Mouse (Mus musculus) thymus, postnatal 36 days (tissue): ENCODE measurements around the gene Phlda3.

ENCODE experiments used
- DNase-seq, 2 experiments: peaks; one replicate each; pipeline ENCODE4 v3.0.0; 2022; ENCODE audit warnings: mixed read lengths in 2 of 2

The Phlda3 gene

DNA sequence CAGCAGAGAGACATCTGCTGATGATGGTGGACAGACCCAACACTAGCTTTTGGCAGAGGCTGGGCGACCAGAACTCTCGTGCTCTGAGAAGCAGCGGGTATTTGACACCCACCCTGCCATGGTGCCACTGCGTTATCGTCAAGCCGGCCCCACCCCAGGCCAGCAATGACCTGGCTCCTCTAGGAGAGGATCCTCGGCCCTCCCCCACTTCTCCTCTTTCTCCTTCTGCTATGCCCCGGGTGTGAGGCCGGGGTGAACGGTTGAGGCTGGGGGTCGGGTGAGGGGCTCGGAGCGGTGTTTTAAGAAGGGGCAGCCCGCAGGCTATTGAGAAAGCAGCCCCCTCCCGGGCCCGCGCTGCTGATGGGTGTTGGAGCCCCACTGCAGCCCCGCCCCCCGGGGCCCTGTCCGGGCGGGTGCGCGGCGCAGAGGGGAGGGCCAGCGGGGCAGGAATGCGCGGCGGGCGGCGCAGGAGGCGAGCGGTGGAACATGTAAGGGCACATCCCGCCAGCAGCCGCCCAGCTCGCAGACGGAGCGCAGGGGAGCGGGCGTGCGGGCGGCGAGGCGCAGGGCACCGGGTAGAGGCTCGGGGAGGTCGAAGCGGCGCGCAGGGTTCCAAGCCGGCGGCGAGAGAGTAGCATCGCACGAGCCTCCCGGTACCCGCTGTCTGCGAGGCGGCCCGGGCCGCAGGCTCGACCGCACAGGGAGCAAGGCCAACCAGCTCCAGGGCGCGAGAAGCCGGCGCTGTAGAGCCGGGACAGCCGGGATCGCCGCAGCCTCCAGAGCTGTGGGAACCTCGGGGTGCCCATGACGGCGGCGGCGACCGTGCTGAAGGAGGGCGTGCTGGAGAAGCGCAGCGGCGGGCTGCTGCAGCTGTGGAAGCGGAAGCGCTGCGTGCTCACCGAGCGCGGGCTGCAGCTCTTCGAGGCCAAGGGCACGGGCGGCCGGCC lies at the start of gene Phlda3:
Gene Phlda3 (plus strand): TSS at position 475 of the 947 bp plus-strand sequence.
- DNase-seq = peak; percentile 66 to 74

- peak; percentile 79 to 83 for DNase-seq
These were observed 46.4 kb upstream of the Phlda3 start for GRCm38 (mm10) chr1:135719486-135719885.

DNA sequence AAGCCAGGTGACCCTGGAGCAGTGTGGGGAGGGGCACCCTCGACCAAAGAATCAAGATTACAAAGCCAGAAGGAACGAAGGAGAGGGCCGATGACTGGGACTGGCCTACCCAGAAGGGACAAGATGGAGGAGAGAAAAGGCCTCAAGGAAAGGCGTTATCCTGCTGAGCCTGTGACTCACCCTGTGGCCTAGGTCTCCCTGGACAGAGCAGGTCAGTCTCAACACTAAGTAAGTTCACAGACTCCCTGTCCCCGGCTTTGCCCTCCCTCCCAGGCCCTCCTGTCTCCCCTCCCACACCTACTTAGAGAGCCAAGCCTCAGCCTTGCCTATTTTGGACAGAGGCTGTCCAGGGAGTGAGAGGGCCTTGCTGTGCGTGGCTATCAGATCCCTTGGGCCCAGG lies 45.9 kb upstream of the Phlda3 start, which contains the start of gene Csrp1:
Gene Csrp1 (plus strand): TSS at position 79 of the 400 bp plus-strand sequence.
- DNase-seq = no peak

- no peak for DNase-seq
These were observed 42.9 kb upstream of the Phlda3 start for GRCm38 (mm10) chr1:135723016-135723415.

- no peak for DNase-seq
These were observed 41.8 kb upstream of the Phlda3 start for GRCm38 (mm10) chr1:135724134-135724533.

- peak; percentile 23 to 49 for DNase-seq
These were observed 40.6 kb upstream of the Phlda3 start for GRCm38 (mm10) chr1:135725324-135725723.

DNA sequence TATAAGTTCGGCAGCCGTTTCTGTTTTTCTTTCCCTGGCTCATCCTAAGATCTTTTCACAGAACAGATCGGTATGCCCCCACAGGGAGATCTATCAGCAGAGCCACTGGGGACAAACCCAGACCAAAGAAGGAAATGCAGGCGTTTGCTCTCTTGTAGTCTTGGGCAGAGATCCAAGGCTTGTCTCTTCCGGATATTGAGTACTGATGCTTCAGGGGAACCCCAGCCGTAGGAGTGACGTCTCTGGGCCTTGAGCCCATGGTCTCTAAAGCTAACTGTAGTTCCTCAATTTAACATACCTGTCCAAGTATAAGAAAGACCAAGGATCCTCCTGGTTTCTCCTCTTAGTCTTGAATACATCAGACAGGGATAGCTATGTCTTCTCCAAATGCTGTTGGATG lies 40.0 kb upstream of the Phlda3 start:
- DNase-seq = no peak

GRCm38 (mm10) chr1:135728631-135729366 lies 37.1 kb upstream of the Phlda3 start:
- peak; percentile 93 to 97 for DNase-seq

DNA sequence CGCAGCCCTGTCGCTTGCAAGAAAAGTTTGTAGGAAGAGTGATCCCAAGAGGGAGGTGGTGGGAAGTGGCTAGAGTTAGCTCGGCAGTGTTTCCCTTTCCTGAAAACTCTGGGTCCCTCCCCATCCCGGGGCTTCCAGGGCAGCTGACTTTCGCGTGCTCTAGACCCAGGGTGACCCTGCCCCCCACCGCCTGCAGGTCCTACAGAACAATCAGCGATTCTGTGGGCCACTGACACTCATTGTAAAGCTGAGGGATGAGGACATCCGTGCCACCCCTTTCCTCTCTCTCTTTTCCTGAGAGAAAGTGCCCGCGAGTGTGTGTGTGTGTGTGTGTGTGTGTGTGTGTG lies 36.6 kb upstream of the Phlda3 start:
- DNase-seq = no peak

DNA sequence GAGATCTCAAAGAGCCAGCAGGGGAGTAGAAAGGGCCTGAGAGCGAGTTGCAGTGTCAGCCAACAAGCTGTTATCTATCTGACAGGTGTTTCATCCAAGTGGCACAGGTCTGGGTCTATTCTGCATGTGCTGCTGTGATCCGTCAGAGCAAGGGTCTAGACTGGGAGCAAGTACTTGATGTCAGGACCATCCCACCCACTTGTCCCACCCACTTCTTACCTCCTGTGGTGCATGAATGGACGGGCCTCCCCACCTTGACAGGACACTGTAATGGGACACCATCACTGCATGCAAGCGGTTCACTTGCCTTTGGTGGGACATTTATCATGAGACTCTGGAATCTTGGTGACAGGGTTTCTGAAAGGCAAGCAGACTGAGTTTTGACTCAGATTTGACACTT lies 36.1 kb upstream of the Phlda3 start:
- no peak for DNase-seq

- peak in 1 of 2 experiments; percentile 19 for DNase-seq
These were observed 35.6 kb upstream of the Phlda3 start for GRCm38 (mm10) chr1:135730296-135730695.

- no peak for DNase-seq
These were observed 34.5 kb upstream of the Phlda3 start for GRCm38 (mm10) chr1:135731393-135731792.

- DNase-seq = no peak
These were observed 33.8 kb upstream of the Phlda3 start for GRCm38 (mm10) chr1:135731897-135732684.

GRCm38 (mm10) chr1:135734225-135734937 lies 31.5 kb upstream of the Phlda3 start:
- DNase-seq = no peak

- DNase-seq = no peak
These were observed 30.5 kb upstream of the Phlda3 start for GRCm38 (mm10) chr1:135735460-135735859.

GRCm38 (mm10) chr1:135744987-135745386 lies 20.9 kb upstream of the Phlda3 start:
- DNase-seq = no peak

GRCm38 (mm10) chr1:135746248-135746647 lies 19.7 kb upstream of the Phlda3 start:
- no peak for DNase-seq

- DNase-seq = peak; percentile 86 to 90
These were observed 13.1 kb upstream of the Phlda3 start for GRCm38 (mm10) chr1:135752737-135753348.

- no peak for DNase-seq
These were observed 10.6 kb upstream of the Phlda3 start for GRCm38 (mm10) chr1:135755287-135755686.

- no peak for DNase-seq
These were observed 10.0 kb upstream of the Phlda3 start for GRCm38 (mm10) chr1:135755913-135756312.

- no peak for DNase-seq
These were observed 8.6 kb upstream of the Phlda3 start for GRCm38 (mm10) chr1:135757287-135757686.

DNA sequence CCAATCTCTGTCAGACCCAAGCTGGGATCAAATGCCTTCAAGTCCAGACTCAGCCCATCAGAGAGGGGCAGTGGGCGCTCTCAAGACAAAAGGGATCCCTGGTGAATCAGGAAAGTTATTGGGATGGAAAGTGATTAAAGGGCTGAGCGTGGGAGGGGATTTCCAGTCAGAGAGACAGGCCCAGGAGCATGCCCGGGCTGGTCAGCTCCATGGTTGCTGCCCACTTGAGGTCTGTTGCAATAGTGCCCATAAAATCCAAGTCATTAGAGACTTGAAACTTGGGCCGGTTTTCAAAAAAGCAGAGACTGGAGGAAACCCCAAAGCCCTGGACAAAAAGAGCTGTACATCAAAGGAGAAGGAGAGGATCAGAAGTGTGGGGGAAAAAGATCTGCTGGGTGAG lies 6.2 kb upstream of the Phlda3 start:
- DNase-seq = no peak
